Mouse (Mus musculus): ENCODE results near the gene Npas3. TPM values are rescaled to one million over a fixed set of nuclear protein-coding genes. Genes with fewer than 3 reads are reported as not detected.

Gene Npas3
- polyA plus RNA-seq, 1 experiment from 2014 or later: 12.2 TPM

DNA sequence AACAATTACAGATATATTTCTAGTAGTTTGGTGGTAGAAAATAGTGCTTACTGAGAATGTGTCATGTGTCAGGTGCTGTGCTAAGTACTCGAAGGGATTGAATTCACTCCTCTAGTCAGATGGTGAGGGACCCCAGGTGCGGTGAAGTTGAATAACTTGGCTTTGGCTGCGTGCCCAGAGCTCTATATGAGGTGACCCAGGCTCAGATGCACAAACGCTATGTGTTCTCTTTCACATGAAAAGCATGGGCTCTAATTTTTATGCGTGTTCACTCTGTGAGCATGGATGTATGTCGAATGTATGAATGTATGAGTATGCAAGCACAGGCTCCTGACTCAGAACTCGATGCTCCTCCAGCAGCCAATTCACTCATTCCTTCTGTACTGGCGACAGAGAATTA is 199.0 kb downstream of the Npas3 start:
- Histone ChIP-seq H3K27me3 (ENCODE audit: insufficient read depth, poor library complexity, severe bottlenecking) (no peaks in the 10 kb centered on the region), H3K4me3 (no peak overlapping the region), H3K27ac (no peak overlapping the region), H3K36me3 (no peaks in the 10 kb centered on the region), H3K4me1 (replicated peaks) (peaks cover 37% of the 10 kb centered on the region), H3K9me3 (no peaks in the 10 kb centered on the region)
- 44% methylated on average over 8 of the region's 8 CpGs for WGBS
- no peak for DNase-seq (ENCODE audit: low spot score)

DNA sequence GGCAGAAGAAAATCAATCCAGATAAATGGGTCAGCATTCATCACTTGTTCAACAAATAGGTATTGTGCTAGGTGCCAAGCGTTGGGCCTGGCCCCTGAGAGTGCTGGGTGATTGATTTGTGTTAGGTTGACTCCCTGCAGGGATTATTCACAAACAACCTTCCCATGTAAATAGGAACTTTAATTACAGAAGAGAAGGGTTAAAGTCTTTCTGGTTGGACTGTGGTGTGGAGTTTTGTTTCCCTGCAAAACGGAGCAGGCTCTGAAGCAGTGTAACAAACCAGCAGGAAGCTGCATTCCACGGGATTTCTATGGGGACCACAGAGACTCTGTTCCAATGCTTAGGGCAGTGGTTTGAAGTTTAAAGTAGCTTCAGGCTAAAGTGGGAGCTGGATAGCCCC is 199.6 kb downstream of the Npas3 start:
- WGBS: 11% methylated on average over 3 of the region's 3 CpGs
- H3K9me3 ChIP-seq: no peaks in the 10 kb centered on the region
- H3K36me3 ChIP-seq: no peaks in the 10 kb centered on the region
- H3K27me3 ChIP-seq (ENCODE audit: insufficient read depth, poor library complexity, severe bottlenecking): no peaks in the 10 kb centered on the region
- H3K4me1 ChIP-seq (replicated peaks): peaks cover 37% of the 10 kb centered on the region
- 0 out of 2 replicates have a peak overlapping the region, but pooled peaks have one; percentile 6 for H3K27ac ChIP-seq
- no peak overlapping the region for H3K4me3 ChIP-seq
- peak; percentile 35 for DNase-seq (ENCODE audit: low spot score)

DNA sequence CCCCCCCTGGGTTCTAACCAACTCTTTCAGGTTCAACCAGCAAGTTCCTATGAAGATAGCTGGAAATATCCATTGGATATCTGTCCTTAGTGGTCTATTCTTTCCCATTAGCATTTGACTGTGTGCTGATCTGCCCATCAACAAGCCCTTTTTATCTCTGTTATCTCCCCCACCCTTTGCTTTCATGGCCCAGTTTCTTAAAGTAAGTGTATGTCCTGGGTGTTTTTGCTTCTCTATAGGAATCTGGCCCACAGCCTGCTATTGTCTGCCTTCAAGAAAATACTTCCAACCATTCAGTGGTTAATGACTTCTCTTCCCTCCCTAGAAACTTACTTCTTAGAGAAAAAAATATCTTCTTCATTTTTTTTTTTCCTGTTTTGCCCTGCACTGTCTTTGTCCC is 219.1 kb downstream of the Npas3 start:
- Histone ChIP-seq H3K4me3 (no peak overlapping the region), H3K4me1 (replicated peaks) (no peaks in the 10 kb centered on the region; the same call in 1 of the 2 replicates), H3K27ac (no peak overlapping the region), H3K36me3 (no peaks in the 10 kb centered on the region), H3K27me3 (ENCODE audit: insufficient read depth, poor library complexity, severe bottlenecking) (no peaks in the 10 kb centered on the region), H3K9me3 (no peaks in the 10 kb centered on the region)
- DNase-seq (ENCODE audit: low spot score): no peak

DNA sequence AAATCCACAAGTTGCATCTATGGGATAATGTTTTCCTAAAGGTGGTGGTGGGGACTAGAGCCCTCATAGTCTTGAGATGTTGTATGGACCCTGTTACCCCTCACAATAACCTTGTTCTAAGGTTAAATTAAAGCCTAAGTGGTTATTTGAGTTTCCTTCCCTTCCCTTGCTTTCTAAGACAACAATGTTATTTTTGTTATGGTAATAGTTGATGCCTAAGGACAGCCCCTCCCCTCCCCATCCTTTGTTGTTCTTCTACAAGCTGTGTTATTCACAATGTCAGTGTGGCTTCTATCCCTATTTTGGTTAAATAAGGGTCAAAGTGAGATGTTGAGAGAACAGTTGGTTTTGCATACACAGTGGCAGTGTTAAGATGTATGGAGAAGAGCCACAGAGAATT is 226.0 kb downstream of the Npas3 start:
- Histone ChIP-seq H3K27ac (no peak overlapping the region), H3K27me3 (ENCODE audit: insufficient read depth, poor library complexity, severe bottlenecking) (no peaks in the 10 kb centered on the region), H3K4me3 (no peak overlapping the region), H3K9me3 (no peaks in the 10 kb centered on the region), H3K4me1 (replicated peaks) (peaks cover 27% of the 10 kb centered on the region), H3K36me3 (no peaks in the 10 kb centered on the region)
- DNase-seq (ENCODE audit: low spot score): no peak

DNA sequence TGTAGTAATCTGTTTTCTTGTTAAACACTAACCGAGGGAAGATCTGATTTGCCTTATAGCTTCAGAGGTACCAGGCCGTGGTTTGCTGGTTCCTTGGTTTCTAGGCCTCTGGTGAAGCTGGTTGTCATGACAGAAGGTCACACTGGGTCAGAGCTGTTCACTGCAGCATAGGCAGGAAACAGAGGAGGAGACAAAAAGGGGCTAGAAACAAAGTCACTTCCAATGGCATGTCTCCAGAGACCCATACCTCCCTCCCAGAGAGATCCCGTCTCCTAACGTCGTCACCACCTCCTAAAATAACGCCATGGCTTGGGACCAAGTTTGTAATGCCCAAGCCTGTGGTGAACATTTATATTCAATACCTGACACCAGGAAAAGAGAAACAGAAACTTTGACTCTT is 236.4 kb downstream of the Npas3 start:
- H3K4me1 ChIP-seq (replicated peaks): peaks cover 5% of the 10 kb centered on the region
- no peak overlapping the region for H3K4me3 ChIP-seq
- DNase-seq (ENCODE audit: low spot score): no peak
- no peak overlapping the region for H3K27ac ChIP-seq
- whole genome bisulfite sequencing: 65% methylated on average over 6 of the region's 6 CpGs
- no peaks in the 10 kb centered on the region for H3K36me3 ChIP-seq
- no peaks in the 10 kb centered on the region for H3K27me3 ChIP-seq (ENCODE audit: insufficient read depth, poor library complexity, severe bottlenecking)
- H3K9me3 ChIP-seq: no peaks in the 10 kb centered on the region

DNA sequence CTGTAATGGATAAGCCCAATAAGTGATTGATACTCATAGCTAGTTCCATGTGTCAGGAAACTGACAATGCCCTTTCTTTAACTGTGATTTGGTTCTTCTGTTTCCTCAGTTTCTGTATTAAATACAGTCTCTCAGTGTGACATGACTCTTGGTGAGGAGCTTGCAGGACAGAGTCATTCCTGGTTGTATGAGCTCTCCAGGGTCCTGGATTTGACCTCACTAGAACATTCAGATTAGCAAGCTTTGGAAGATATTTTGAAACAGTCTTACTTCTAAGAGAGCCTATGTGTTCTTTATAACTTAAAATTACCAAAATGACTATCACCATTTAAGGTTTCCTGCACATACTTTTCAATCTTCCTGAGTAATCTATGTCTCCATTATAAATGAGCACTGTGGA is 247.9 kb downstream of the Npas3 start:
- Histone ChIP-seq H3K4me3 (no peak overlapping the region), H3K4me1 (replicated peaks) (0 out of 2 replicates have a peak, but pooled peaks cover 5% of the 10 kb centered on the region), H3K27ac (no peak overlapping the region), H3K27me3 (ENCODE audit: insufficient read depth, poor library complexity, severe bottlenecking) (no peaks in the 10 kb centered on the region), H3K9me3 (no peaks in the 10 kb centered on the region), H3K36me3 (peaks cover 5% of the 10 kb centered on the region; the same call in 1 of the 2 replicates)
- no peak for DNase-seq (ENCODE audit: low spot score)

DNA sequence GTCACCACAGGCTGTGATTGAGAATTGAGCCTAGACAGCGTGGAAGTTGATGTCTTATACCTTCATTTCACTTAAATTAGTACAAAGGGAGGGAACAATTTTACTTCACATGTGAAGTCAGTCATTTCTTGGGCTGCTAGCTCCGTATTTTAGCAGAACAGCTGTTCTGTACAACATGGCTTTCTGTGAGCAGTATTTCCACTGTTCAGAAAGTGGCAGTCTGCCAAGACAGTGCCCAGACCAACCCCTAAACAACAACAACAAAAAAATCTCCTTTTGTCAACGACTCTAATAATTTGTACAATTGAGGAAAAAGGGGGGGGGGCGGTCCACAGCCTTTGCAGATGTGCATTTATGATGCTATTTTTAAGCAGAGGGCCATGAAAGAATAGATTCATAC is 266.4 kb downstream of the Npas3 start:
- DNase-seq (ENCODE audit: low spot score): no peak
- 86% methylated on average over 4 of the region's 4 CpGs for WGBS

DNA sequence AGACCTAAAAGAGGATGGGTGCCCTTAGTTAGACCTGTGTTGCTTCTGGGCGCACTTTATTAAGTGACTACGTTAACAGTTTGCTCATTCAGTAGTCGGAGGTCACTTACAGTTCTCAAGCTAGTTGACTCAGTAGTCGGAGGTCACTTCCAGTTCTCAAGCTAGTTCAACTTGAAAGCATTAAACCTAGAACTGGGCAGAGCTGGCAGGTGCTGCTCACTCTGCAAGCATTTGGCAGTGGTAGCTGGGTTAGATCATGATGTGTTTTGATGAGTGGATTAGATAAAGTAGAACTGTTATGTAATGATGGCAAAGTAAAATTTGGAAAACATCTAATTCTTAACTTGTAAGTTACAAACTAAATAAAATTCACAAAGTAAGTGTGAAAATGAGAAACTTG is 271.1 kb downstream of the Npas3 start:
- H3K4me3 ChIP-seq: no peak overlapping the region
- no peaks in the 10 kb centered on the region for H3K36me3 ChIP-seq
- H3K9me3 ChIP-seq: no peaks in the 10 kb centered on the region
- H3K4me1 ChIP-seq (replicated peaks): 0 out of 2 replicates have a peak, but pooled peaks cover 1% of the 10 kb centered on the region
- no peak for DNase-seq (ENCODE audit: low spot score)
- no peak overlapping the region for H3K27ac ChIP-seq
- WGBS: 91% methylated on average over 4 of the region's 4 CpGs
- no peaks in the 10 kb centered on the region for H3K27me3 ChIP-seq (ENCODE audit: insufficient read depth, poor library complexity, severe bottlenecking)

More for the DNA sequence above, 266.4 kb downstream of the Npas3 start:
- H3K27ac ChIP-seq: no peak overlapping the region
- no peaks in the 10 kb centered on the region for H3K27me3 ChIP-seq (ENCODE audit: insufficient read depth, poor library complexity, severe bottlenecking)
- H3K36me3 ChIP-seq: 0 out of 2 replicates have a peak, but pooled peaks cover 3% of the 10 kb centered on the region
- H3K4me3 ChIP-seq: no peak overlapping the region
- no peaks in the 10 kb centered on the region for H3K9me3 ChIP-seq
- no peaks in the 10 kb centered on the region for H3K4me1 ChIP-seq (replicated peaks)

DNA sequence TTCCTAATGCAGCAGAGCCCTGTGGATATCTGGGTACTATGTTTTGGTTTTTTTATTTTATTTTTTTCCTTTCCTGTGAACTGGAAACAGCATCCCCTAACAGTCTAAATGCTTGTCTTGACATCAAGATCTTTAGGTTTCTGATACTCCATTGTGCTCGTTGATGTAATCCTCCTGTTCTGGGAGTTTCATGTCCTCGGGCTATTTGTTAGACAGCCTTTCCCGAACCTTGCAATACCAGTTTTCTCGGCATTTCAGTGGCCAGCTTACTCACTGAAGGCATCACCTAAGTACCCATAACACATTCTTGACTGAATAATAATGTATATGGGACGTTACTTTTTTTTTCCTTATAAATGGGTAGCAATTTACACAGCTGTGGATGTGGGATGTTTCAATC is 274.2 kb downstream of the Npas3 start:
- DNase-seq (ENCODE audit: low spot score): no peak
- H3K27me3 ChIP-seq (ENCODE audit: insufficient read depth, poor library complexity, severe bottlenecking): no peaks in the 10 kb centered on the region
- H3K4me1 ChIP-seq (replicated peaks): peaks cover 14% of the 10 kb centered on the region
- no peak overlapping the region for H3K4me3 ChIP-seq
- no peak overlapping the region for H3K27ac ChIP-seq
- 74% methylated on average over 5 of the region's 5 CpGs for WGBS
- H3K36me3 ChIP-seq: no peaks in the 10 kb centered on the region
- no peaks in the 10 kb centered on the region for H3K9me3 ChIP-seq

DNA sequence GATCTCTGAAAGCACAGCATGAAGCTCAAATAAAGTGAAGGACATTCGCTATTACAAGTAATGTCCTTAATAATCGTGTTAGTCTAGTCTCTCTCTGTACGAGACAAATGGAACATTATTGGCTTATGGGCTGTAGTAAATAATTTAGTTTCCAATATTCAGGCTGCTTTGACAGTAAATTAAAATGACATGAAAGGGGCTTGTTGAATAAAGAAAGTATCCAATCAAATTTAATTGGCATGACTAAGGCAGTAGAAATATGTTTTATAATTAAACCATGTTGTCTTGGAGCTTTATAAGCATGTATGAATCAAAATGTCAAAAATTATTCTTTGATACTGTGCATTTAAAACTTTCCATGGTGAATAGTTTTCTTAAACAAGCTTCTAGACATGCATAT is 278.6 kb downstream of the Npas3 start:
- Histone ChIP-seq H3K27me3 (ENCODE audit: insufficient read depth, poor library complexity, severe bottlenecking) (no peaks in the 10 kb centered on the region), H3K9me3 (no peaks in the 10 kb centered on the region), H3K27ac (no peak overlapping the region), H3K36me3 (0 out of 2 replicates have a peak, but pooled peaks cover 4% of the 10 kb centered on the region), H3K4me3 (no peak overlapping the region), H3K4me1 (replicated peaks) (peaks cover 14% of the 10 kb centered on the region)
- DNase-seq (ENCODE audit: low spot score): no peak
- WGBS: 91% methylated on average over 3 of the region's 3 CpGs

DNA sequence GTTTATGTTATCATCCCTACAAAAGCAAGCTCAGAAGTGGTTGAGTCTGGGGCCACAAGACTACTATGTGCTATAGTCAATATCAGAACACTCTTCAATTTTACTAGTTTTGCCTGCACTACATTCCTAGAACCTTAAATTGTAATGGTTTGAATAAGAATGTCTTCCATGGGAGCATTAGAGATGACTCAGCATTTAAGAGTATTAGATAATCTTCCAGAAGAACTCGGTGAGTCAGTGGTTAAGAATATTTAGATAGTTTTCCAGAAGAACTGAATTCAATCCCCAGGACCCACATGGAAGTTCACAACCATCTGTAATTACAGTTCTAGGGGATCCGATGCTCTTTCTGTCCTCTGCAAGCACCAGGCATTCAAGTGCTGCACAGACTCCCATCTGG is 280.9 kb downstream of the Npas3 start:
- WGBS: 93% methylated on average over 2 of the region's 2 CpGs
- 0 out of 2 replicates have a peak, but pooled peaks cover 5% of the 10 kb centered on the region for H3K36me3 ChIP-seq
- no peak for DNase-seq (ENCODE audit: low spot score)

DNA sequence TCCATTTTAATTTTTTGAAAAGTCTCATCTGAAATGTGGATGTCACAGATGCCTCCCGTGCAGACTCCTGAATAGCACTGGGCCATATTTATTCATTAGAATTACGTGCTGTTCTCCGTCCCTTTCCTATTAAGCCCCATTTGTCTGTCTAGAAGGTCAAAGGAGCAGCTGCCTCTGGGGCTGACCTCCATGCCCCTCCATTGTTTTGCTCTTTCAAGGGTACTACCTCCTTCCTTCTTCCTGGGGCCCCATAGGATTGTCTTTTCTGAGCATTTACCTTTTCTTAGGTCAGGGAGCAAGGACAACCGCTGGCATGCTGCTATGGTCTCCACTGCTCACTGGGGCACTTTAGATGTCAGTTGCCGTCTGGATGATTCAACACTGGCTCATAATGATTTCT is 288.3 kb downstream of the Npas3 start:
- Histone ChIP-seq H3K27ac (0 out of 2 replicates have a peak overlapping the region, but pooled peaks have one; percentile 53), H3K27me3 (ENCODE audit: insufficient read depth, poor library complexity, severe bottlenecking) (no peaks in the 10 kb centered on the region), H3K36me3 (0 out of 2 replicates have a peak, but pooled peaks cover 3% of the 10 kb centered on the region), H3K9me3 (no peaks in the 10 kb centered on the region), H3K4me1 (replicated peaks) (peaks cover 25% of the 10 kb centered on the region), H3K4me3 (no peak overlapping the region)
- WGBS: 14% methylated on average over 5 of the region's 5 CpGs
- peak; percentile 32 for DNase-seq (ENCODE audit: low spot score)

More for the DNA sequence above, 280.9 kb downstream of the Npas3 start:
- Histone ChIP-seq H3K4me1 (replicated peaks) (peaks cover 14% of the 10 kb centered on the region), H3K27me3 (ENCODE audit: insufficient read depth, poor library complexity, severe bottlenecking) (no peaks in the 10 kb centered on the region), H3K9me3 (no peaks in the 10 kb centered on the region), H3K27ac (no peak overlapping the region), H3K4me3 (no peak overlapping the region)

DNA sequence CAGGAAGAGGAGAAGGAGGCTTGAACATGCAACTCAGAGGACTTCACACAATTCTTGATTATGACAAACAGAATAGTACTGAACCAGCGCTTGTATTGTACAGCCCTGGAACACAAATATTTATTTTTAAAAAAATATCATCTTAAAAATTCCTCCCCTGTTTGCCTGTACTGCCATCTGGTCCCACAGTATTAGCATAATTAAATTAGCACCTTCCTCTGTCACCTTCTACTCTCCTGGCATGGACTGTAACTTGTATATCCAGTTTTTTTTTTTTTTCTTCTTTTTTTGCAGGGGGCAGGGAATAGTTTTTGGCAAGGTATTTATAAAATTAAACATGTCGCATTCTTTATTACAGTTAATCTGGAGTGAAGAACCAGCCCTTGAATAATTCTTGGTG is 307.9 kb downstream of the Npas3 start:
- no peaks in the 10 kb centered on the region for H3K4me1 ChIP-seq (replicated peaks)
- 91% methylated on average over 2 of the region's 2 CpGs for WGBS
- no peaks in the 10 kb centered on the region for H3K27me3 ChIP-seq (ENCODE audit: insufficient read depth, poor library complexity, severe bottlenecking)
- no peak overlapping the region for H3K4me3 ChIP-seq
- DNase-seq (ENCODE audit: low spot score): no peak
- no peaks in the 10 kb centered on the region for H3K36me3 ChIP-seq
- no peak overlapping the region for H3K27ac ChIP-seq
- no peaks in the 10 kb centered on the region for H3K9me3 ChIP-seq

DNA sequence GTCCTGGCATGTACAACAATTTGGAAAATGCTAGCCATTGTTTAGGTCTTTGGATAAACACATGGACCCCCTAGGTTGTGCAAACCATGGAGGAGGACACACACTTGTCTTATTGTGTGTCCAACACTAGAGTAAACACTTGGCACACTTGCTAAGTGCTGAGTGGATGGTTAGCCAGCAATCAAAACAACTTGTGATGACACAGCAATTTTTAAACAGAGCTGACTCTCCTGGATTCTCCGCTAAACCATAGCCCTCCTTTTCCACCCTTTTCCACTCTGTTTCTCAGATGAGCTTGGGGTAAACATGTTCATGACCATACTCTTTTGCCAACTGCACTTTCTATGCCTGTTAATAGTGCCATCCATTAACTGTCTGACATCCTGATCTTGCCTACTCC is 309.8 kb downstream of the Npas3 start:
- no peaks in the 10 kb centered on the region for H3K27me3 ChIP-seq (ENCODE audit: insufficient read depth, poor library complexity, severe bottlenecking)
- no peaks in the 10 kb centered on the region for H3K9me3 ChIP-seq
- H3K36me3 ChIP-seq: no peaks in the 10 kb centered on the region
- H3K4me3 ChIP-seq: no peak overlapping the region
- H3K27ac ChIP-seq: no peak overlapping the region
- 92% methylated on average over 1 of the region's 1 CpGs for WGBS
- no peaks in the 10 kb centered on the region for H3K4me1 ChIP-seq (replicated peaks)
- no peak for DNase-seq (ENCODE audit: low spot score)
